Mouse (Mus musculus) kidney, embryonic 14.5 days (tissue): Measurements from ENCODE around the gene Aurkaip1. TPM values are rescaled to one million over a fixed set of nuclear protein-coding genes. Genes with fewer than 3 reads are reported as not detected.

Source experiments
- ATAC-seq: fragments of 200-750 bp; cut with Nextera tagmentation; 2 replicates; pipeline ENCODE4 v1.8.0; 2017; ENCODE audit warnings: moderate number of reproducible peaks, mild to moderate bottlenecking, moderate TSS enrichment, moderate library complexity; ENCODE audit not compliant: low FRiP score, low TSS enrichment
- H3K27ac ChIP-seq: fragments of 300-500 bp; sonication (generic); 2 replicates; pipeline ENCODE4 v1.5.1; 2014; ENCODE audit warnings: low read depth, mild to moderate bottlenecking, low read length, moderate library complexity, mixed read lengths
- H3K27me3 ChIP-seq: fragments of 300-500 bp; sonication (generic); 2 replicates; pipeline ENCODE4 v1.6.1; 2014; ENCODE audit warnings: mild to moderate bottlenecking, low read length; ENCODE audit not compliant: control insufficient read depth, insufficient read depth
- H3K36me3 ChIP-seq: fragments of 300-500 bp; sonication (generic); 2 replicates; pipeline ENCODE4 v1.6.1; 2014; ENCODE audit warnings: low read length, mixed read lengths; ENCODE audit not compliant: control insufficient read depth, insufficient read depth
- H3K4me1 ChIP-seq: fragments of 300-500 bp; sonication (generic); 2 replicates; pipeline ENCODE4 v1.6.1; 2014; ENCODE audit warnings: low read length, mixed read lengths; ENCODE audit not compliant: control insufficient read depth, insufficient read depth
- H3K4me2 ChIP-seq: fragments of 300-500 bp; sonication (generic); replicated peaks from 2 replicates; pipeline ENCODE4 v1.6.1; 2014; ENCODE audit warnings: low read depth, mild to moderate bottlenecking, low read length
- H3K4me3 ChIP-seq: fragments of 300-500 bp; sonication (generic); 2 replicates; pipeline ENCODE4 v1.5.1; 2014; ENCODE audit warnings: mild to moderate bottlenecking, low read length
- H3K9ac ChIP-seq: fragments of 300-500 bp; sonication (generic); 2 replicates; pipeline ENCODE4 v1.6.1; 2014; ENCODE audit warnings: low read depth, mild to moderate bottlenecking, low read length, moderate library complexity
- H3K9me3 ChIP-seq: fragments of 300-500 bp; sonication (generic); 2 replicates; pipeline ENCODE4 v1.6.1; 2016; ENCODE audit warnings: low read length; ENCODE audit not compliant: control insufficient read depth
- WGBS: fragments of 180-500 bp; shearing (Covaris S2); extraction: QIAGEN DNeasy Blood & Tissue Kit; methylation state at CpG from one replicate; pipeline ENCODE4 v1.1.7; 2014; 5-methylcytosine and 5-hydroxymethylcytosine counted together
- polyA plus RNA-seq: library from polyadenylated mRNA; unstranded; fragments of >200 nt; fragmentation: Nextera tagmentation; extraction: Ambion mirVana; gene quantifications from 2 replicates; pipeline ENCODE4 v1.2.1, GENCODE M21; 2014

Aurkaip1 gene
- polyA plus RNA-seq, 1 experiment from 2014 or later = 134 TPM

- no peaks in the 10 kb centered on the region for H3K27me3 ChIP-seq
- H3K4me2 ChIP-seq = no peak overlapping the region
- 39% methylated on average over 2 of the region's 2 CpGs for WGBS
- no peaks in the 10 kb centered on the region for H3K9me3 ChIP-seq
- H3K4me1 ChIP-seq = peaks cover 10% of the 10 kb centered on the region
- peaks cover 5% of the 10 kb centered on the region; the same call in 1 of the 2 replicates for H3K36me3 ChIP-seq
- ATAC-seq = peak; percentile 21
- no peak overlapping the region for H3K9ac ChIP-seq
- H3K27ac ChIP-seq = peak overlapping the region; percentile 11; the same call in 1 of the 2 replicates
- H3K4me3 ChIP-seq = no peak overlapping the region
These were observed 2.8 kb downstream of the Aurkaip1 start for GRCm38 (mm10) chr4:155833836-155834235.

GRCm38 (mm10) chr4:155837404-155838010, 6.4 kb downstream of the Aurkaip1 start:
- no peaks in the 10 kb centered on the region for H3K27me3 ChIP-seq
- peak overlapping the region; percentile 24; the same call in 1 of the 2 replicates for H3K27ac ChIP-seq
- peaks cover 23% of the 10 kb centered on the region for H3K4me1 ChIP-seq
- H3K9ac ChIP-seq = no peak overlapping the region
- H3K36me3 ChIP-seq = peaks cover 7% of the 10 kb centered on the region; the same call in 1 of the 2 replicates
- WGBS = 77% methylated on average over 11 of the region's 11 CpGs
- no peak overlapping the region for H3K4me2 ChIP-seq
- H3K9me3 ChIP-seq = no peaks in the 10 kb centered on the region
- no peak overlapping the region for H3K4me3 ChIP-seq
- no peak for ATAC-seq

GRCm38 (mm10) chr4:155838187-155839153, 7.4 kb downstream of the Aurkaip1 start:
- H3K4me1 ChIP-seq = peaks cover 22% of the 10 kb centered on the region

GRCm38 (mm10) chr4:155839483-155839910, 8.4 kb downstream of the Aurkaip1 start, which contains the start of gene Mxra8:
TSS of gene Mxra8 (plus strand) at chr4:155839680.
- Histone ChIP-seq H3K4me2 (peak within 1 kb of the TSS; percentile 76), H3K36me3 (peaks cover 13% of the 10 kb centered on the region), H3K27me3 (no peaks in the 10 kb centered on the region), H3K4me3 (peak within 1 kb of the TSS; percentile 48), H3K4me1 (peaks cover 17% of the 10 kb centered on the region), H3K9ac (peak within 1 kb of the TSS; percentile 58), H3K9me3 (no peaks in the 10 kb centered on the region), H3K27ac (peak within 1 kb of the TSS; percentile 76)
- peak; percentile 93 for ATAC-seq
- 2% methylated on average over 16 of the region's 16 CpGs for WGBS

More at GRCm38 (mm10) chr4:155838187-155839153, 7.4 kb downstream of the Aurkaip1 start:
- Histone ChIP-seq H3K36me3 (peaks cover 12% of the 10 kb centered on the region), H3K9me3 (no peaks in the 10 kb centered on the region), H3K4me3 (no peak overlapping the region), H3K9ac (no peak overlapping the region), H3K27me3 (no peaks in the 10 kb centered on the region), H3K4me2 (peak overlapping the region; percentile 76; the same call in 1 of the 2 replicates), H3K27ac (peak overlapping the region; percentile 44; the same call in 1 of the 2 replicates)
- whole genome bisulfite sequencing = 53% methylated on average over 8 of the region's 8 CpGs
- ATAC-seq = no peak

- peaks cover 17% of the 10 kb centered on the region for H3K4me1 ChIP-seq
- peak overlapping the region; percentile 76 for H3K4me2 ChIP-seq
- 10% methylated on average over 8 of the region's 8 CpGs for WGBS
- H3K9ac ChIP-seq = peak overlapping the region; percentile 58
- H3K27ac ChIP-seq = peak overlapping the region; percentile 76
- H3K27me3 ChIP-seq = no peaks in the 10 kb centered on the region
- ATAC-seq = peak; percentile 17
- no peaks in the 10 kb centered on the region for H3K9me3 ChIP-seq
- H3K4me3 ChIP-seq = peak overlapping the region; percentile 48
- H3K36me3 ChIP-seq = peaks cover 13% of the 10 kb centered on the region
These were observed 9.3 kb downstream of the Aurkaip1 start for GRCm38 (mm10) chr4:155840076-155841002.

GRCm38 (mm10) chr4:155841003-155841454, 10.0 kb downstream of the Aurkaip1 start:
- WGBS = under 1% methylated on average over 32 of the region's 32 CpGs
- peaks cover 13% of the 10 kb centered on the region for H3K36me3 ChIP-seq
- no peaks in the 10 kb centered on the region for H3K9me3 ChIP-seq
- no peaks in the 10 kb centered on the region for H3K27me3 ChIP-seq
- H3K4me3 ChIP-seq = peak overlapping the region; percentile 48
- peak overlapping the region; percentile 58; the same call in 1 of the 2 replicates for H3K9ac ChIP-seq
- H3K4me2 ChIP-seq = peak overlapping the region; percentile 76
- H3K27ac ChIP-seq = 0 out of 2 replicates have a peak overlapping the region, but pooled peaks have one; percentile 76
- peaks cover 17% of the 10 kb centered on the region for H3K4me1 ChIP-seq
- peak; percentile 70 for ATAC-seq

- ATAC-seq = peak; percentile 8; the same call in 1 of the 2 replicates
- WGBS = 39% methylated on average over 38 of the region's 38 CpGs
- H3K4me1 ChIP-seq = peaks cover 17% of the 10 kb centered on the region
These were observed 10.7 kb downstream of the Aurkaip1 start for GRCm38 (mm10) chr4:155841651-155842270.

More at GRCm38 (mm10) chr4:155841651-155842270, 10.7 kb downstream of the Aurkaip1 start:
- peak overlapping the region; percentile 76 for H3K4me2 ChIP-seq
- H3K9me3 ChIP-seq = no peaks in the 10 kb centered on the region
- H3K27ac ChIP-seq = no peak overlapping the region
- H3K4me3 ChIP-seq = peak overlapping the region; percentile 48; the same call in 1 of the 2 replicates
- H3K27me3 ChIP-seq = no peaks in the 10 kb centered on the region
- peaks cover 13% of the 10 kb centered on the region for H3K36me3 ChIP-seq
- no peak overlapping the region; the same call in 1 of the 2 replicates for H3K9ac ChIP-seq
